Mouse (Mus musculus) lung, postnatal 36 days (tissue): Measurements from ENCODE around the gene Selenbp1.
"Not testable (repeated sequence)": the region's sequence is repeated elsewhere in the genome, so short reads cannot be mapped to it uniquely, and the experiment has no call there.

ENCODE experiments used
- DNase-seq: peaks from one replicate; pipeline ENCODE4 v3.0.0; 2022; ENCODE audit warnings: mixed read lengths

The Selenbp1 gene

GRCm38 (mm10) chr3:94933604-94934003 is 748 bp downstream of the Selenbp1 start:
- DNase-seq, result not testable (repeated sequence)

- not testable (repeated sequence) for DNase-seq
Measured at GRCm38 (mm10) chr3:94934564-94934963, 1.7 kb downstream of the Selenbp1 start.

GRCm38 (mm10) chr3:94935332-94935731 is 2.5 kb downstream of the Selenbp1 start:
- DNase-seq, result peak; percentile 87

- not testable (repeated sequence) for DNase-seq
Measured at GRCm38 (mm10) chr3:94936147-94936546, 3.3 kb downstream of the Selenbp1 start.

- not testable (repeated sequence) for DNase-seq
Measured at GRCm38 (mm10) chr3:94937194-94937593, 4.3 kb downstream of the Selenbp1 start.

GRCm38 (mm10) chr3:94940033-94940432 is 7.2 kb downstream of the Selenbp1 start:
- DNase-seq, result peak; percentile 57

- not testable (repeated sequence) for DNase-seq
Measured at GRCm38 (mm10) chr3:94942211-94942967, 9.5 kb downstream of the Selenbp1 start.

GRCm38 (mm10) chr3:94943706-94944105 is 10.8 kb downstream of the Selenbp1 start:
- DNase-seq, result not testable (repeated sequence)

- DNase-seq, result peak; percentile 49
Measured at GRCm38 (mm10) chr3:94948066-94948614, 15.3 kb downstream of the Selenbp1 start.

- DNase-seq, result peak; percentile 49
Measured at GRCm38 (mm10) chr3:94949645-94950044, 16.8 kb downstream of the Selenbp1 start.

- DNase-seq, result peak; percentile 90
Measured at GRCm38 (mm10) chr3:94952806-94953205, 19.9 kb downstream of the Selenbp1 start.

- DNase-seq, result no peak
Measured at GRCm38 (mm10) chr3:94953384-94953763, 20.5 kb downstream of the Selenbp1 start.

GRCm38 (mm10) chr3:94953764-94954616 is 21.1 kb downstream of the Selenbp1 start, which contains the start of gene Rfx5:
TSS of gene Rfx5 (plus strand) at chr3:94954075.
- peak; percentile 99 for DNase-seq

GRCm38 (mm10) chr3:94958295-94958694 is 25.4 kb downstream of the Selenbp1 start:
- DNase-seq, result no peak

GRCm38 (mm10) chr3:94959871-94960270 is 27.0 kb downstream of the Selenbp1 start:
- no peak for DNase-seq

- no peak for DNase-seq
Measured at GRCm38 (mm10) chr3:94960322-94960721, 27.5 kb downstream of the Selenbp1 start.

- no peak for DNase-seq
Measured at GRCm38 (mm10) chr3:94964989-94965388, 32.1 kb downstream of the Selenbp1 start.

- DNase-seq, result no peak
Measured at GRCm38 (mm10) chr3:94965878-94966277, 33.0 kb downstream of the Selenbp1 start.

- no peak for DNase-seq
Measured at GRCm38 (mm10) chr3:94972552-94972951, 39.7 kb downstream of the Selenbp1 start.

- DNase-seq, result no peak
Measured at GRCm38 (mm10) chr3:94973620-94974019, 40.8 kb downstream of the Selenbp1 start.

- no peak for DNase-seq
Measured at GRCm38 (mm10) chr3:94974026-94974527, 41.2 kb downstream of the Selenbp1 start.

- DNase-seq, result peak; percentile 95
Measured at GRCm38 (mm10) chr3:94974528-94975422, 41.9 kb downstream of the Selenbp1 start, which contains the start of gene Pi4kb. TSS of gene Pi4kb (plus strand) at chr3:94974731.
